Mouse (Mus musculus) bone marrow macrophage, adult 2 months (primary cell): Measurements from ENCODE around the gene Syt2. TPM values are rescaled to one million over a fixed set of nuclear protein-coding genes. Genes with fewer than 3 reads are reported as not detected.

Source experiments
- H3K27ac ChIP-seq: 2 replicates; pipeline ENCODE4 v1.5.1; 2012; ENCODE audit warnings: low read depth, low read length; ENCODE audit not compliant: insufficient read depth
- H3K4me1 ChIP-seq: 2 replicates; pipeline ENCODE4 v1.6.1; 2012; ENCODE audit warnings: low read length; ENCODE audit not compliant: control insufficient read depth, insufficient read depth
- H3K4me3 ChIP-seq: 2 replicates; pipeline ENCODE4 v1.5.1; 2012; ENCODE audit warnings: mild to moderate bottlenecking, low read length, moderate library complexity; ENCODE audit not compliant: insufficient read depth
- CTCF ChIP-seq: IDR thresholded peaks from 2 replicates; pipeline ENCODE4 v1.5.1; 2012; ENCODE audit warnings: low read depth, mild to moderate bottlenecking, low read length, moderate library complexity
- POLR2A ChIP-seq: IDR thresholded peaks from 2 replicates; pipeline ENCODE4 v1.6.1; 2012; ENCODE audit warnings: mild to moderate bottlenecking, low read depth, low read length, borderline replicate concordance
- polyA plus RNA-seq: library from polyadenylated mRNA; stranded (reverse); fragments of >200 nt; gene quantifications from 2 replicates; pipeline ENCODE4 v1.2.4, GENCODE M21; 2012; ENCODE audit not compliant: missing spikeins, insufficient read depth, insufficient read length

The Syt2 gene
- polyA plus RNA-seq, 1 experiment = not detected

DNA sequence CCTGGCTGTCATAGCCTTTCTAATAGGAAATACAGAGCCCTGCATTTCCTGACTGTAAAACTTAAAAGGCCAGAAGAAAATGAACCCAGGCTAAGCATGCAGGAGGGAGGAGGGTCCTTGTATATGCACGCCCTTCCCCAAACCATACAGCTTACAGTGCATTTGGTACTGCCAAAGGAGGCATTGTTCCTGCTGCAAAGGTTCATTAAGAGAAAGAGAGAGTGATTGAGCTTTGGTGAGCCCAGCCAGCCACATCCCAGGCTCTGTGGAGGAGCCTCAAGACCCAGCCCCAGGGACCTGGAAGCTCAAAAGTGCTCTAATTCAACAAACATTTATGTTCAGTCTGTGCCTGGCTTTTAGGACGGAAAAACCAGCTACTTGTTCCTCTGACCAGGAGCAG, 53.7 kb downstream of the Syt2 start:
- TF ChIP-seq CTCF = no peak
- no peak for TF ChIP-seq POLR2A
- Histone ChIP-seq H3K27ac (no peak overlapping the region), H3K4me1 (peaks cover 15% of the 10 kb centered on the region), H3K4me3 (no peak overlapping the region)

DNA sequence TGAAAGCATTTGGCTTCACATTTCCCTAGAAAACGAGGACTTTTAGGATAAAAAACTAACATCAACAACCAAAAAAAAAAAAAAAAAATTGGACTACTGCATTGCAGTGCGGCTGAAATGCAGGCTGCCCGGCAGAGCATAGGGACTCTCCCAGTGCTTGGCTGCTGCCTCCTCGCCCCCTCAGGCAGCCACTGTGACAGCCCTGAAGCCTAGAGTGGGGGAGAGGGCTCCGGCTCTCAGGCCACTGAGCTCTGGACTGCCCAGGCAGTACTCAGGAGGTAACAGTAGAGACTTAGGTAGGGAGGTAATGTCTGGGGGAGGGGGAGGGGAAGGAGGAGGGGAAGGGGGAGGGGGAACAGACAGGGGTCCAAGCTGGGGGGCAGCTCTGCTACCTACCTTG, 54.2 kb downstream of the Syt2 start:
- TF ChIP-seq POLR2A = no peak
- TF ChIP-seq CTCF = no peak
- H3K4me3 ChIP-seq = no peak overlapping the region
- H3K4me1 ChIP-seq = peaks cover 15% of the 10 kb centered on the region
- no peak overlapping the region for H3K27ac ChIP-seq

DNA sequence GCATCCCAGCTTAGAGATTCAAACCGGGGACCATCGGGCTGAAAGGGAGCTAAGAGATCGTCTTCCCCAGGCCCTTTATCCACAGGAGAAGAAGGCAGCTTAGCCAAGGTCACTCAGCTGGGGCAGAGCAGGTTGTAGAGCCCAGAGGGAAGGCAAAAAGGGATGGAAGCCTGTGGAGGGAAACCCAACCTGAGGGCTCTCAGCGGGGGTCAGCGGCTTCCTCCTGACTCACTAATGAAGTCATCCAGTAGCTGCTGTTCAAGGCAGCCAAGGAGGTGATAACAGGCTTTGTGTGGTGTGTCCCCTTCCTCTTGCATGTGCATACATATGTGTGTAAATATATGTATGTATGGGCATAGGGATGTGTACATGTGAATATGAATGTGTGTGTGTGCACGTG, 54.7 kb downstream of the Syt2 start:
- Histone ChIP-seq H3K4me3 (no peak overlapping the region), H3K27ac (no peak overlapping the region), H3K4me1 (peaks cover 15% of the 10 kb centered on the region)
- no peak for TF ChIP-seq CTCF
- no peak for TF ChIP-seq POLR2A

DNA sequence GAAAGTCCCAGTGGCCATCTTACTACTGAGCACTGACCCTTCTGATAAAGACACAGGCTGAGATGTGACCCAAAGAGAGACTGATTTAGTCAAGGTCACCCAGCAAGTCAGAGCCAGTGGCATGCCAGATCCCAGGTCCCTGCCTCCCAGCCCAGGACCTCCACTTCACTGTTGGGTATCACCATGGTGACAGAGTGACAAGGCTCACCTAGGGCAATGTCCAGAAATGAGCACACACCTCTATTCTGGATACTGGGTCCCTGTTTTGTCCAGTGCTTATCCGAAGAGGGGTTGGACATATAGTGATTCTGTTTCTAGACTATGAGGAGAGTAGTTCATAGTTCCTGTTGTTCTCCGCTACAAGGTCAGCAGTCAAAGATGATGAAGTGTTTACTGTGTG, 56.8 kb downstream of the Syt2 start:
- H3K27ac ChIP-seq = no peak overlapping the region
- no peak overlapping the region for H3K4me3 ChIP-seq
- no peak for TF ChIP-seq CTCF
- no peak for TF ChIP-seq POLR2A
- H3K4me1 ChIP-seq = peaks cover 14% of the 10 kb centered on the region

DNA sequence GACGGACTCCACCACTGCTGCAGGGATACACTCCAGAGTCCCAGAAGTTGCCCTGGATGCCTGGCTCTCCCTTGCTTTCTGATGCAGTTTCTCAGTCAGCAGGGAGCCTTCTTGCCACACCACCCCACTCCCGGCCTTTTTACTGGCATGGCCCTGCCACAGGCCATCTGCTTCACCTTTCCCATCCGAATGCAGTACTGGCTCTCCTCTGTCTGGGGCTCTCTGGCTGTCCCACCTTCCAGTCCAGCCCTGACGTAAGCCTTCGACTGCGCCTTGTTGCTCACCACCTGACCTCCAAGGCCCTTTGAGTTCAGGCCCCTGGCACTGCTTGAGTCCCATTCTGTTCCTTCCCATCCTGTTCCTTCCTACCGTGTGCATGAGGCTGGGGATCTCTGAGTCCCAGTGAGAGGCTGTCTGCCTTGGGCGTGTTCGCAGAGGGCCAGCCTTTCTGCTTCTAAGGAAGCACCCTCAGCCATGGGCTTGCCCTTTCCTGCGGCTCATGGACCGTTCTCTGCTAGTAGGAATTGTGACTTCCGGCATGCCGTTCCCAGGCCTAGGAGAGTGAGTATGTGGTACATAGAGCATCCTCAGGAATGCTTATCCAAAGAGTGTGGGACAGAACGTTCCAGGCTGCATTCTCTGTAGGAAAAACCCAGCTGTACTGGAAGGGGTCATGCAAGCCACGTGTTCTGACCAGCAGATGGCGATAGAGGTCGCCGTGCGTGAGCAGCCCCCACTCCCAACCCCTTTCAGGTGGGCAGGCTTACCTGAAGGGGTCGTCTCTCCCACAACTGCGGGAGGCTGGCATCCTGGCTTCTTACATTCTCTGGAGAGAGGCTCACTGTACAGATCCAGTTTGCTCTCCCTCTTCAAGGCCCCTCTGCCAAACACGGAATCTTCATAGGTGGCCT, 58.2 kb downstream of the Syt2 start:
- TF ChIP-seq POLR2A (no peak), CTCF (peak; percentile 68)
- Histone ChIP-seq H3K27ac (no peak overlapping the region), H3K4me1 (peaks cover 4% of the 10 kb centered on the region), H3K4me3 (no peak overlapping the region)

DNA sequence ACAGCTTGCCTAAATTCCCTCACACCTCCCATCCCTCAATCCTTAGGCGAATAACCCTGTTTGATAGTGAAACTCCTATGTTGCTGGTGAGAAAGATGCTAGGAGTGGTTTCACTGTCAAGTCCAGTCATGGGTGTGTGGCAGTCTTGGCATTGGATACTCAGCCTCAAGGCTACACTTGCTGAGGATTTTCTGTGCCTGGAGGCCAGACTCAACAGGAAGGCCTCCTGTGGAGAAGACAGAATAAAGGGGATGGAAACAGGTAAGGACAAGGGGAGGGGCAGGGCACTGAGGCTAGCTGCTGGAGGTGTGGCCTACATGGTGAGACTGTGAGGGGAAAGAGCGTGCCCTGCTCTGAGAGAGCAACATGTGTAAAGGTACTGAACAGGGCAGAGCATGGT, 60.1 kb downstream of the Syt2 start:
- Histone ChIP-seq H3K27ac (no peak overlapping the region), H3K4me1 (peaks cover 4% of the 10 kb centered on the region), H3K4me3 (no peak overlapping the region)
- TF ChIP-seq POLR2A (no peak), CTCF (no peak)

DNA sequence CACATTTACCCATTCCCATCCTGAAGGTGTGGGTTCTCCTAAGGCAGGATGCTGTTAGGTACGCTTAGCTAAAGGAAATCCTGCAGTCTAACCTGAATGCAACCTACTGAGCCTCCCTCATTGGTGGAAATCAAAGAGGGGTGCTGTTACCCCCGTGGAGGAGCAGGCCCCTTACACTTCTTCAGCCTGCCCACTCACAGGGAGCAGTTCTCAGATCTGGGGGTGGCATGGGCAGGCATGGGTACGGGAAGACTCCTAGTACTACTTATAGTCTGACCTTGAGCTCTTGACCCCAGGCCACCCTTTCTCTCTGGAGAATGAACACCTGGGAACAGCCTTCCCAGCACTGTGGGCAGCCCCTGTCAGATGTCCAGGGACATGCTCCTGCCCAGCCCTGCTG, 61.0 kb downstream of the Syt2 start:
- Histone ChIP-seq H3K27ac (no peak overlapping the region), H3K4me3 (no peak overlapping the region), H3K4me1 (peaks cover 4% of the 10 kb centered on the region)
- TF ChIP-seq POLR2A (no peak), CTCF (no peak)

DNA sequence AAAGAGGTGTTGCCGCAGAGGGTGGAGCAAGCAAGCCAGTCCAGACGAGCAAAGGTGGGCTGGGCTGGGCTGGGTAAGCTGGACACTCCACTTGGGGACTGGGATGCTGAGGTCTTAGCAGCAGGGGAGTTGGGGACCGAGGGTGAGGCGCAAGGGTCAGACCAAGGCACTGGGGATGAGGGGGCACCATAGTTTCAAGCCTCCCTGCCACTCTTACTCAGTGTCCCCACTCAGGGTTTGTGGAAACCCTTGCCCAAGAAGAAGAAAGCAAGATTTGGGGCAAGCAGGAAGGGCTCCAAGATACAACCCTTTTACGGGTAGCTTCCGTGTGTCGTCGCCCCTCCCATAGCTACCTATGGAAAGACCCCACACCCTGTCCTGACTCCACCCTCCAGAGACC, 61.8 kb downstream of the Syt2 start:
- Histone ChIP-seq H3K4me3 (no peak overlapping the region), H3K27ac (no peak overlapping the region), H3K4me1 (peaks cover 2% of the 10 kb centered on the region)
- TF ChIP-seq CTCF = no peak
- TF ChIP-seq POLR2A = no peak

DNA sequence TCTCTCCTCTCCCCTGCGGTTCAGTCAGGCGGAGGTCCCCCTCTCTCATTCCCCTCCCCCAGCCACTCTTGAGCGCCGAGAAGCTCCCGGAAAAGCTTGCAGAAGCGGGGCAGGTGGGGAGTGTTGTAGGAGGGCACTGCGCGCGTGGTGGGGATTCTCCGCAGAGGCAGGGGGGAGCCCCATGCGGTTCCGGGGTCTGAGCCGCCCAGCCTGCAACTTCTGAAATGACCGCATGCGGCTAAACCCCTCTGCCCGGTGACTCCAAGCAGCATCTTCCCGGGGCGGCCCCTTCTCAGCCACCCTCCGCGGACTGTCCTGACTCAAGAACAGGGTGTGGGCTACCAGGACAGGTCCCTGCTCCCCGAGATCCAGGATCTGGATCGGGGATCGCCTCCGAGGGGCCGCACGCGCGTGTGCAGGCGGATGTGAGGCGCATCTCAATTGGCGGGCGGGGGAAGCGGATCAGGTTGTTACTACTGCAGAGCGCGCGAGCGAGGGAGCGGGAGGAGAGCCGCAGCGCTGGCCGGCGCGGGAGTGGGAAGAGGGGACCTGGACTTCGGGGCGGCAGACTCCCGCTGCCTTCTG, 62.4 kb downstream of the Syt2 start:
- no peak overlapping the region for H3K27ac ChIP-seq
- H3K4me3 ChIP-seq = no peak overlapping the region
- no peaks in the 10 kb centered on the region for H3K4me1 ChIP-seq
- TF ChIP-seq CTCF (no peak), POLR2A (no peak)
